Mouse (Mus musculus): ENCODE measurements at regions not wholly inside any gene's neighbourhood (a gene's known extent, or its start where the extent isn't known, plus 50 kb on each side); places are given as distances from the start of the nearest gene placed in this dataset.

DNA sequence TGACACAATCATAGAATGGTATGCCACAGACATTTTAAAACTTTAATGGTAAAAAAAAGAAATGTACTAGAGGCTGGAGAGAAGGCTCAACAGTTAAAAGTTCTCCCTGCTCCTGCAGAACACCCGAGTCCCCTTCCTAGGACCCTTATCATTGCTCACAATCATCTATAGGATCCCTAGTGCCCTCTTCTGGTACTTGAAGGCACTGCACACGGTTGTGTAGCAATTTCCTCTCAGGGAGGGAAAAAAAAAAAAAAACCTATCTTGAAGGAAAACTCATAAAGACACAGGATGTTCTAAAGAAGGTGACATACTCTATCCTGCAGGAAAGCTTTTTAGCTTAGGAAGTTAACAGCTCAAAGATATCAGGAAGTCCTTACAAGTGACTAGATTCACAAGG, 154.4 kb upstream of the Lmcd1 start:
- DNase-seq (ENCODE audit: low spot score): no peak

DNA sequence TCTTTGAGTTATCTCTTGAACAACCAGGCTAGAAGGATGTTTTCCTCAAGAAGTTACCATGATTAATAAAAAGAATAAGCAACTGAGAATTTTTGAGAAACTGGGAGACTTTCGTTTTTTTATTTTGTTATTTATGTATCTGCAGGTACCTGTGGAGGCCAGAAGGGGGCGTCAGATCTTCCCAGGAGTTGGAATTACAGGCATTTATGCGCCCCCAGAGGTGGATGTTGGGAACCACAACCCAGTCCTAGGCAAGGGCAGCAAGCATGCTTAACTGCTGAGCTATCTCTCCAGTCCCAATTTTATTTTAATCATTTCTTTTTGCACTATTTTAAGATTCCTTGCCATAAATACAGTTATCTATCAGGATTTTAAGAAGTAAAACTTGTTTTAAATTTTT, 140.0 kb upstream of the Lmcd1 start:
- no peak for DNase-seq (ENCODE audit: low spot score)

DNA sequence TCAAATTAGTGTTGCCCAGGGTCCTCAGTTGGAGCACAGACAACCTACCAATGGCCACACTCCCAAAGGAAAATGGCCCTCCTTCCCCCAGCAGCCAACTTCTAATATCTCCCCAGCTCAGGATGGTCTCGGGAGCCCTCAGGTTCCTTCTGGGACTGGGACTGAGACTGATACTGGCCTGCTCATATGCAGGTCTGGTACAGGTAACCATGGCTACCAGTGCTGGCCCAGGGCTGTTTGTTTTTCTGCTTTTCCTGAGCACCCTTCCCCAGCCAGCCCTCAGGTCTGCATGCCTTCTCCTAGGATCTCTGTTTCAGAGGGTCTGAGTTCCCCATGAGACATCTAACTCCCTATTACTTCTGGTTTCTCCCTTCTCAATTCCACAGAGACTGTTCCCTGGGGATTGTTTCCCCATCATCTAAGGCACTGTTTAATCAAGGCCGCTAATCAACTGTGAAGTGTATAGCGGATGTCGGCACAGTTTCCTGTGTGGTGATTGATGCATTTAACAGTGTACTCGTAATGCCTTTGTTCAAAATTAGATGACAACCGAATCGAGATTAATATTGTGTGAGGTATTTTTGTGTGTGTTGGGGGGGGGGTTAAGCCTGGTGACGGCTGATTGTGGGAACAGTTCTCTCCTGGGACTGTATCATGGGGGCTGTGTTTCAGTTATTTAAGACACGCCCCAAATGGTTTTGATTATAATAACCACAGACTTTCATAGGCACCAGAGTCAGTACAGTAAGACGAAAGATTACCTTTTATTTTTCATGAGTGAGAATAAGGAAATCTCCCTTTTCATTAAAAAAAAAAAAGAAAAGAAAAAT, 120.8 kb upstream of the Lmcd1 start:
- DNase-seq (ENCODE audit: low spot score): no peak

- no peak for DNase-seq (ENCODE audit: low spot score)
These were observed 106.1 kb upstream of the Lmcd1 start for GRCm38 (mm10) chr6:112167487-112167886.

DNA sequence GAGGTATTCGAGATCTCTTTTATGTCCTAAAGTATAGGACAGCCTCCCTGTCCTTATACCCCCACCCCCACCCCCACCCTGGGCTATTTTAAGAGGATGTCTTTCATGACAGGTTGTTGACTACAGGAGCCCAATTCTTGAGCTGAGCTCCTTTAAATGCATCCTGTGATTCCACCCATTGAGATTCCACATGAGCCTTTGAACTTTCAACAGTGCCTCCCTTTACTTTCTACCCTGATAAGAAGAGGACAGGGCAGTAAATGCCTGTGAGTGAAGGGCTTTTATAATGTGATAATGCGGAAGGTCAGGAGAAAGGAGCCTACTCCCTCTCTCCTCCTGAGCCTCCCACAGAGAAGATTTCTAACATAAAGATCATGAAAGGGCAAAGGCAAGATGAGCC, 97.2 kb upstream of the Lmcd1 start:
- DNase-seq (ENCODE audit: low spot score): no peak

GRCm38 (mm10) chr6:112187636-112188035, 85.9 kb upstream of the Lmcd1 start:
- no peak for DNase-seq (ENCODE audit: low spot score)

DNA sequence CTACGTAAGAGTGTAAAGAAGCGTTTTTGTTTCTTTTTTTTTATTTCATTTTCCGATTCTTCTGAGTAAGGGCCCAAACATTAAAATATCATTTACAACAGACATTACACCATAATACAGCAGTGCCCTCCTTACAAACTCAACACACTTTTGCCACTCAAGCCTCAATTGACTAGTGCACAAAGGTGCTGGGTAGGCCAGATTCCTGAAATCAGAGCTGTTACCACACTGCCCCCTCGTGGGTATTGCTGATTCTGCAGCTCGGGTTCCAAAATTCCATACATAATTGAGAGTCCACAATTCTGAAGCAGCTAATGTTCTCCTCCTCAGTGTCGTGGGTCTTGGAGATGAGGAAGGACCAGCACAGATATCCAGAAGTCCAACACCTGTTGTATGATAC, 82.5 kb upstream of the Lmcd1 start:
- peak; percentile 59 for DNase-seq (ENCODE audit: low spot score)

DNA sequence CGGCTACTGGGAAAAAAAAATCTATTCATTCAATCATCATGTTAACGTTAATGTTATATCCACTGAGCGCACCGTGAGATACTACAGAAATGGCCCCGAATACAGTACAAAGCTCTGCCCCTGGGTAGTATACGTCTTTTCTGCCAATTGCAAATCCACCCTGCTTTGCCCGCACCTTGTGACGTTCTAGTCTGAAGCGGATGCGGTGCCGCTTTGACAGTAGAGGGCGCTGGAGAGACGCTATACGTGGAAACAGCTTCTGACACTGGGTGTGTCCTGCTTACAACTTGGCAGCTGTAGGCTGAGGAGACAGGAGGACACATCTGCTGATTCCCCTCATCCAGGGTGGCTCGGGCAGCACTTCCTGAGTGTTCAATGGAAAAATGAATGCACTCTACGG, 76.1 kb upstream of the Lmcd1 start:
- DNase-seq (ENCODE audit: low spot score): peak; percentile 13

DNA sequence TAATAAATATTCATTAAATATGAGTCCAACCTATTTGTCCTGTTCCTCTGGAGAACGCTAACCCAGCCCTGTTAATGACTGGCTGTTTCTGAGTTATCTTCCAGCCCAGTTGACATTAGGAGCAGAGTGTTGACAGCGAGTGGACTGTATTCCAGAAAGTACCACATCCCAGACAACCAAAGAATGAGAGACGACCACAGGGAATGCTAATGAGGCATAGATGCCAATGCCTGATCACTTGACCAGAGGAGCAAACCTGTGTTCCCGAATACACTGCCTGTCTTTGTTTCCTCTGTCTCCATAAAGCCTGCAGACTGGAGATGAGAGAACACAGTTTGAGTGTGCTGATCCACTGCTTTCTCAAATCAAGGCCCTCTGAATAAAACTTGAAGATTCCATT, 74.3 kb upstream of the Lmcd1 start:
- DNase-seq (ENCODE audit: low spot score): no peak

GRCm38 (mm10) chr6:112202120-112202519, 71.4 kb upstream of the Lmcd1 start:
- DNase-seq (ENCODE audit: low spot score): no peak

- DNase-seq (ENCODE audit: low spot score): no peak
These were observed 70.2 kb upstream of the Lmcd1 start for GRCm38 (mm10) chr6:112203321-112203720.

- no peak for DNase-seq (ENCODE audit: low spot score)
These were observed 68.6 kb upstream of the Lmcd1 start for GRCm38 (mm10) chr6:112204956-112205355.

DNA sequence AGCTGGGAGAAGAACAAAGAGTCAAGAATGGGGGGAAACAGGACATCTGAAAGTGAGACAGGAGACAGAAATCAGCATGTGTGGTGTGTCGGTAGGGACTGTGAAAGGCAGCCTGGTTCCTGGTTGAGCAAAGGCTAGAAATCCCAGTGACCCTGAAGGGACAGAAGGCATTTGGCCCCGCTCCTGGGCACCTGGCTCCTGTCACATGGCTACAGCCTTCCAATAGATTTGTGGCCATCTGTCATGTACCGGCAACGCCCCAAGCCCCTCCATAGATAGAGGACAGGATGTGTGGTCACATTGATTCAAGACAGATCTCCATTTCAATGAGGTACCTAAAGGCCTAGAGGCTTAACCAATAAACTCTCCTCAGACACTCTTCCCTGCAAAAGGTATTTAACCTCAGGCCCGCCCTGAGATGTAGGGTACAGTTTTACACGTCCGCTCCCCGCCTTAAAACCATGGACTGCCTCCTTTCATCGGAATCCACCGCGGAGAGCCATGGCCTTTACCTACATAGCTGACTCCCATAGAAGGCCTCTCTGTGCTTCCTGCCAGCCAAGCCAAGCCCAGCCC, 68.0 kb upstream of the Lmcd1 start:
- DNase-seq (ENCODE audit: low spot score): no peak

GRCm38 (mm10) chr6:112207229-112207628, 66.3 kb upstream of the Lmcd1 start:
- peak; percentile 73 for DNase-seq (ENCODE audit: low spot score)

GRCm38 (mm10) chr6:112210238-112210950, 63.2 kb upstream of the Lmcd1 start:
- peak; percentile 14 for DNase-seq (ENCODE audit: low spot score)

DNA sequence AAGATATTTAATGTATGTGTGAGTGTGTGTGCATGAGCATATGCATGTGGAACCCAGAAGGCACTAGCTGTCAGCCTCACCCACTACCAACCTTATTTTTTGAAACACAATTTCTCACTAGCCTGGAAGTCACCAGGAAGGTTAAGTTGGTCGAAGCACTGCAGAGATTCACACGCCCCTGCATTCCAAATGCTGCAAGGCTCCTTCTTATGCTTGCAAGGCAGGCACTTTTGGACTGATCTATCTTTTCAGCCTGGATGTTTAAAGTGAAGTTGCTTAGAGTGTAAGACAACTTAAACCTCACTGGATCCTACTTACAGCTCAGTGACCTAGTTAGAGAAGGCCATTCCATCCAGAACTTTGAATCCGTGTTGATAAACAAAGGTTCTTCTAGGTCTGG, 56.7 kb upstream of the Lmcd1 start:
- DNase-seq (ENCODE audit: low spot score): no peak

DNA sequence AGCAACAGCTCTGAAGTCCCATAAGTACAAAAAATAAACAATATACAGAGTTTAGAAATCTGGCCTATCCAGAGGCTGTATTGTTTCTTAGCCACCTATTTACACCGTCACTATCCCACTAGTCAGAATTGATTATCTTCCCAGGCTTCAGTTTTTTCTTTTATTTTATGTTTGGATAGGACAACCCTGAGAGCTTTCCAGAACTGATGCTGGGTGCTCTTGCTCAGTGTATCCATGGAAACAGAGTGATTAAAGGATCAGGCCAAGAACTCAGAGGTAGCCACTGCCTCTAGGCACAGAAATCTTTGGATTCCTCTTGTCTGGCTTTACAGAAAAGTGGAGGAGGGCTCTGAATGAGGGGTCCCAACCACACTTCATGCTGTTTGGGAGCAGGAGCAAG, 55.3 kb upstream of the Lmcd1 start:
- no peak for DNase-seq (ENCODE audit: low spot score)

- DNase-seq (ENCODE audit: low spot score): no peak
These were observed 53.9 kb upstream of the Lmcd1 start for GRCm38 (mm10) chr6:112219641-112220040.

- no peak for DNase-seq (ENCODE audit: low spot score)
These were observed 53.4 kb upstream of the Lmcd1 start for GRCm38 (mm10) chr6:112220149-112220548.

DNA sequence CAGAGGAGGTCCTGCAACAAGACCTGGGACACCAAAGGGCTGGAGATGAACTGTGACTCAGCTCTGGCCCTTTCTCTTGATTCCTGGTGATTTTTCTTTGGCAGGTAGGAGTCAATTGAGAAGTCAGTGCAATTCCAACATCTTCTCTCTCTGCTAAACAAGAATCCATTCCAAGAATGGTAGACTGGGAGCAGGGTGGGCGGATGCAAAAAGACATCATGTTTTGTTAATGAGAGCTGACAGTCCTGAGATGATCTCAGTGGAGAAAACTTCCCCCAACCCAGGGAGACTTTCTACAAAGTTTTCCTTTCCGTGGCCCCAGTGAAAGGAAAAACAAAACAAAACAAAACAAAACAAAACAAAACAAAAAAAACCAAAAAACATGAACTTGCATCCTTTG, 52.2 kb upstream of the Lmcd1 start:
- DNase-seq (ENCODE audit: low spot score): no peak

- no peak for DNase-seq (ENCODE audit: low spot score)
These were observed 50.2 kb upstream of the Lmcd1 start for GRCm38 (mm10) chr6:112223325-112223724.

Measured in adipocyte (in vitro differentiated cells).